ENCODE assay signal across 27 mouse cellular contexts in genomic region chr4:63038937-63039336, GRCm38 (mm10).
DNase-seq lines count a peak whose midpoint lies in the region; ATAC-seq and TF ChIP-seq lines count a peak whose summit lies in the region.
"Had no signal": no experiment of that assay in that cellular context is flagged by ENCODE, and none has a peak within 500 bp of the region (broad histone marks: within the 10 kb centered on the region; RNA-seq: fewer than 3 reads in every experiment).

No protein-coding gene starts in this region.

- no peaks in the 10 kb centered on the region for H3K27me3 ChIP-seq in heart, embryonic 12.5 days (replicated peaks)
- no peaks in the 10 kb centered on the region for H3K27me3 ChIP-seq in stomach, postnatal 0 days (ENCODE audit: control insufficient read depth, insufficient read depth, low read length)
- H3K27me3 ChIP-seq: forebrain, embryonic 12.5 days; intestine, embryonic 15.5 days; liver, embryonic 15.5 days; midbrain, embryonic 13.5 days; neural tube, embryonic 13.5 days had no signal

- H3K9me3 ChIP-seq in heart, embryonic 12.5 days (replicated peaks): no peaks in the 10 kb centered on the region
- no peaks in the 10 kb centered on the region for H3K9me3 ChIP-seq in stomach, postnatal 0 days (ENCODE audit: control insufficient read depth, low read length)
- H3K9me3 ChIP-seq: forebrain, embryonic 12.5 days; intestine, embryonic 15.5 days; liver, embryonic 15.5 days; midbrain, embryonic 13.5 days; neural tube, embryonic 13.5 days had no signal

- TF ChIP-seq CTCF in stomach, postnatal 0 days (IDR thresholded peaks at IDR 0.05; ENCODE audit: low read depth): no peak

- H3K4me3 ChIP-seq in heart, embryonic 12.5 days: no peak overlapping the region
- no peak overlapping the region for H3K4me3 ChIP-seq in stomach, postnatal 0 days (ENCODE audit: low read depth, low read length)
- H3K4me3 ChIP-seq: erythroblast, embryonic 14.5 days; forebrain, embryonic 12.5 days; heart, adult 2 months; intestine, embryonic 15.5 days; liver, embryonic 15.5 days; megakaryocyte, embryonic 14.5 days; midbrain, embryonic 13.5 days; neural tube, embryonic 13.5 days had no signal

- H3K4me1 ChIP-seq in heart, embryonic 12.5 days (replicated peaks): peaks cover 25% of the 10 kb centered on the region
- H3K4me1 ChIP-seq in stomach, postnatal 0 days (replicated peaks; ENCODE audit: control insufficient read depth, insufficient read depth): no peaks in the 10 kb centered on the region
- H3K4me1 ChIP-seq: liver, embryonic 15.5 days; megakaryocyte, embryonic 14.5 days had no signal

- TF ChIP-seq EP300 in stomach, postnatal 0 days (optimal IDR thresholded peaks at IDR 0.05): no peak

- H3K36me3 ChIP-seq in heart, embryonic 12.5 days: no peaks in the 10 kb centered on the region
- no peaks in the 10 kb centered on the region for H3K36me3 ChIP-seq in stomach, postnatal 0 days (ENCODE audit: control insufficient read depth, insufficient read depth, low read length)
- H3K36me3 ChIP-seq: forebrain, embryonic 12.5 days; intestine, embryonic 15.5 days; liver, embryonic 15.5 days; midbrain, embryonic 13.5 days; neural tube, embryonic 13.5 days had no signal

- 66% methylated on average over 10 of the region's 10 CpGs for WGBS in heart, embryonic 12.5 days
- WGBS in stomach, postnatal 0 days: 85% methylated on average over 10 of the region's 10 CpGs

- ATAC-seq in heart, embryonic 12.5 days (ENCODE audit: insufficient number of reproducible peaks, low FRiP score): no peak
- ATAC-seq in stomach, postnatal 0 days (ENCODE audit: low FRiP score, low TSS enrichment): 0 out of 2 replicates have a peak, but pooled peaks have one; percentile 8
- no peak for ATAC-seq in frontal cortex, adult (ENCODE audit: low TSS enrichment)
- ATAC-seq: hindbrain, postnatal 0 days; intestine, embryonic 15.5 days; midbrain, embryonic 13.5 days had no signal

- DNase-seq in heart, postnatal 4 days: no peak
- peak; percentile 0 for DNase-seq in lung, postnatal 14 days
- DNase-seq in lung, postnatal 10 days: no peak
- no peak for DNase-seq in stomach, postnatal 0 days (ENCODE audit: low spot score)
- DNase-seq: adrenal gland, postnatal 36 days; B cell, adult 2 months; cerebellum, adult 18-20 months; cerebellum, postnatal 10 days; gastrocnemius, postnatal 25 days; heart, adult 2 months; heart, postnatal 36 days; layer of hippocampus, postnatal 36 days; lung, embryonic 14.5 days; lung, postnatal 36 days; right cerebral cortex, postnatal 14 days; thymus, adult 18-20 months; thymus, postnatal 25 days had no signal

- H3K9ac ChIP-seq in heart, embryonic 12.5 days: no peak overlapping the region
- no peak overlapping the region for H3K9ac ChIP-seq in stomach, postnatal 0 days (ENCODE audit: low read length)
- H3K9ac ChIP-seq: forebrain, embryonic 12.5 days; intestine, embryonic 15.5 days; liver, embryonic 15.5 days; lung, embryonic 14.5 days; midbrain, embryonic 13.5 days; neural tube, embryonic 13.5 days had no signal

- H3K4me2 ChIP-seq in heart, embryonic 12.5 days: no peak overlapping the region
- no peak overlapping the region for H3K4me2 ChIP-seq in stomach, postnatal 0 days (replicated peaks; ENCODE audit: low read depth)
- H3K4me2 ChIP-seq: forebrain, embryonic 12.5 days; intestine, embryonic 15.5 days; liver, embryonic 15.5 days; lung, embryonic 14.5 days; midbrain, embryonic 13.5 days; neural tube, embryonic 13.5 days had no signal

- H3K27ac ChIP-seq in heart, embryonic 12.5 days (ENCODE audit: poor library complexity, severe bottlenecking): 0 out of 2 replicates have a peak overlapping the region, but pooled peaks have one; percentile 5
- peak overlapping the region; percentile 72; the same call in 1 of the 2 replicates for H3K27ac ChIP-seq in stomach, postnatal 0 days (replicated peaks)
- H3K27ac ChIP-seq: forebrain, embryonic 12.5 days; heart, adult 2 months; hindbrain, postnatal 0 days; liver, embryonic 15.5 days; midbrain, embryonic 13.5 days; neural tube, embryonic 13.5 days had no signal
